Mouse (Mus musculus): ENCODE data around the gene Snx21. TPM values are rescaled to one million over a fixed set of nuclear protein-coding genes. Genes with fewer than 3 reads are reported as not detected.

Snx21 gene
- polyA plus RNA-seq, 1 experiment from 2014 or later = 25.0 TPM

GRCm38 (mm10) chr2:164821060-164821459, 35.4 kb downstream of the Snx21 start:
- 85% methylated on average over 6 of the region's 6 CpGs for WGBS
- ATAC-seq (ENCODE audit: insufficient number of reproducible peaks, insufficient read depth, low FRiP score, low TSS enrichment, low read depth) = no peak
- Histone ChIP-seq H3K4me2 (no peak overlapping the region), H3K36me3 (peaks cover 34% of the 10 kb centered on the region), H3K27me3 (no peaks in the 10 kb centered on the region), H3K4me3 (no peak overlapping the region), H3K9me3 (no peaks in the 10 kb centered on the region), H3K4me1 (peaks cover 24% of the 10 kb centered on the region), H3K9ac (no peak overlapping the region), H3K27ac (no peak overlapping the region)

- Histone ChIP-seq H3K4me3 (peak within 1 kb of the TSS; percentile 80), H3K36me3 (peaks cover 51% of the 10 kb centered on the region), H3K27ac (peak within 1 kb of the TSS; percentile 89), H3K9ac (peak within 1 kb of the TSS; percentile 81), H3K4me2 (peak within 1 kb of the TSS; percentile 68), H3K4me1 (peaks cover 17% of the 10 kb centered on the region), H3K27me3 (no peaks in the 10 kb centered on the region), H3K9me3 (no peaks in the 10 kb centered on the region)
- ATAC-seq (ENCODE audit: insufficient number of reproducible peaks, insufficient read depth, low FRiP score, low TSS enrichment, low read depth) = peak; percentile 98
- 1% methylated on average over 32 of the region's 32 CpGs for WGBS
These were observed 37.1 kb downstream of the Snx21 start, which contains the start of gene Zswim1 for GRCm38 (mm10) chr2:164822636-164823165. Zswim1 (plus strand) TSS chr2:164822686.

- H3K36me3 ChIP-seq = peaks cover 56% of the 10 kb centered on the region
- peak overlapping the region; percentile 89 for H3K27ac ChIP-seq
- H3K4me1 ChIP-seq = peaks cover 13% of the 10 kb centered on the region
- H3K4me3 ChIP-seq = peak overlapping the region; percentile 80
- peak; percentile 22; the same call in 1 of the 2 replicates for ATAC-seq (ENCODE audit: insufficient number of reproducible peaks, insufficient read depth, low FRiP score, low TSS enrichment, low read depth)
- peak overlapping the region; percentile 68 for H3K4me2 ChIP-seq
- no peaks in the 10 kb centered on the region for H3K9me3 ChIP-seq
- WGBS = 4% methylated on average over 10 of the region's 10 CpGs
- H3K9ac ChIP-seq = peak overlapping the region; percentile 81
- H3K27me3 ChIP-seq = no peaks in the 10 kb centered on the region
These were observed 37.6 kb downstream of the Snx21 start for GRCm38 (mm10) chr2:164823181-164823585.

GRCm38 (mm10) chr2:164823969-164824368, 38.3 kb downstream of the Snx21 start:
- 0 out of 2 replicates have a peak overlapping the region, but pooled peaks have one; percentile 80 for H3K4me3 ChIP-seq
- peaks cover 62% of the 10 kb centered on the region for H3K36me3 ChIP-seq
- WGBS = 91% methylated on average over 4 of the region's 4 CpGs
- ATAC-seq (ENCODE audit: insufficient number of reproducible peaks, insufficient read depth, low FRiP score, low TSS enrichment, low read depth) = no peak
- H3K4me2 ChIP-seq = peak overlapping the region; percentile 68
- no peaks in the 10 kb centered on the region for H3K9me3 ChIP-seq
- H3K9ac ChIP-seq = no peak overlapping the region
- H3K27ac ChIP-seq = no peak overlapping the region
- H3K27me3 ChIP-seq = no peaks in the 10 kb centered on the region
- H3K4me1 ChIP-seq = peaks cover 13% of the 10 kb centered on the region

GRCm38 (mm10) chr2:164825521-164825920, 39.9 kb downstream of the Snx21 start:
- Histone ChIP-seq H3K4me1 (peaks cover 13% of the 10 kb centered on the region), H3K9ac (0 out of 2 replicates have a peak overlapping the region, but pooled peaks have one; percentile 3), H3K27ac (no peak overlapping the region), H3K27me3 (no peaks in the 10 kb centered on the region), H3K9me3 (no peaks in the 10 kb centered on the region), H3K36me3 (peaks cover 58% of the 10 kb centered on the region), H3K4me3 (no peak overlapping the region), H3K4me2 (no peak overlapping the region)
- WGBS = 92% methylated on average over 17 of the region's 17 CpGs
- ATAC-seq (ENCODE audit: insufficient number of reproducible peaks, insufficient read depth, low FRiP score, low TSS enrichment, low read depth) = no peak

- WGBS = 84% methylated on average over 16 of the region's 16 CpGs
- Histone ChIP-seq H3K36me3 (peaks cover 45% of the 10 kb centered on the region), H3K27ac (no peak overlapping the region), H3K9ac (no peak overlapping the region), H3K4me1 (peaks cover 11% of the 10 kb centered on the region), H3K9me3 (no peaks in the 10 kb centered on the region), H3K4me2 (no peak overlapping the region), H3K4me3 (no peak overlapping the region), H3K27me3 (no peaks in the 10 kb centered on the region)
- ATAC-seq (ENCODE audit: insufficient number of reproducible peaks, insufficient read depth, low FRiP score, low TSS enrichment, low read depth) = no peak
These were observed 41.7 kb downstream of the Snx21 start for GRCm38 (mm10) chr2:164827146-164827850.

- no peaks in the 10 kb centered on the region for H3K9me3 ChIP-seq
- H3K4me3 ChIP-seq = no peak within 1 kb of the TSS
- no peak within 1 kb of the TSS for H3K9ac ChIP-seq
- H3K27ac ChIP-seq = no peak within 1 kb of the TSS
- peaks cover 12% of the 10 kb centered on the region for H3K4me1 ChIP-seq
- no peak for ATAC-seq (ENCODE audit: insufficient number of reproducible peaks, insufficient read depth, low FRiP score, low TSS enrichment, low read depth)
- peaks cover 45% of the 10 kb centered on the region for H3K36me3 ChIP-seq
- no peak within 1 kb of the TSS for H3K4me2 ChIP-seq
- 88% methylated on average over 6 of the region's 6 CpGs for WGBS
- no peaks in the 10 kb centered on the region for H3K27me3 ChIP-seq
These were observed 42.8 kb downstream of the Snx21 start, which contains the start of gene Spata25 for GRCm38 (mm10) chr2:164828437-164828836. Spata25 (minus strand) TSS chr2:164828537.

GRCm38 (mm10) chr2:164829090-164829489, 43.5 kb downstream of the Snx21 start:
- H3K4me1 ChIP-seq = peaks cover 7% of the 10 kb centered on the region
- H3K27ac ChIP-seq = no peak overlapping the region
- no peaks in the 10 kb centered on the region for H3K27me3 ChIP-seq
- ATAC-seq (ENCODE audit: insufficient number of reproducible peaks, insufficient read depth, low FRiP score, low TSS enrichment, low read depth) = no peak
- H3K9me3 ChIP-seq = no peaks in the 10 kb centered on the region
- H3K4me3 ChIP-seq = no peak overlapping the region
- H3K4me2 ChIP-seq = no peak overlapping the region
- H3K36me3 ChIP-seq = peaks cover 45% of the 10 kb centered on the region
- no peak overlapping the region for H3K9ac ChIP-seq
- WGBS = 94% methylated on average over 1 of the region's 1 CpGs

GRCm38 (mm10) chr2:164831029-164831428, 45.4 kb downstream of the Snx21 start:
- no peak overlapping the region for H3K9ac ChIP-seq
- no peaks in the 10 kb centered on the region for H3K27me3 ChIP-seq
- 87% methylated on average over 10 of the region's 10 CpGs for WGBS
- no peak overlapping the region for H3K27ac ChIP-seq
- H3K4me3 ChIP-seq = no peak overlapping the region
- peaks cover 17% of the 10 kb centered on the region for H3K4me1 ChIP-seq
- H3K36me3 ChIP-seq = peaks cover 34% of the 10 kb centered on the region
- no peak overlapping the region for H3K4me2 ChIP-seq
- no peaks in the 10 kb centered on the region for H3K9me3 ChIP-seq
- ATAC-seq (ENCODE audit: insufficient number of reproducible peaks, insufficient read depth, low FRiP score, low TSS enrichment, low read depth) = no peak

GRCm38 (mm10) chr2:164832032-164832747, 46.6 kb downstream of the Snx21 start:
- H3K27ac ChIP-seq = peak overlapping the region; percentile 85
- peak overlapping the region; percentile 64 for H3K4me3 ChIP-seq
- H3K4me2 ChIP-seq = peak overlapping the region; percentile 85
- peak overlapping the region; percentile 86 for H3K9ac ChIP-seq
- H3K4me1 ChIP-seq = peaks cover 17% of the 10 kb centered on the region
- H3K36me3 ChIP-seq = peaks cover 33% of the 10 kb centered on the region
- no peak for ATAC-seq (ENCODE audit: insufficient number of reproducible peaks, insufficient read depth, low FRiP score, low TSS enrichment, low read depth)
- H3K27me3 ChIP-seq = no peaks in the 10 kb centered on the region
- H3K9me3 ChIP-seq = no peaks in the 10 kb centered on the region
- WGBS = 62% methylated on average over 16 of the region's 16 CpGs

GRCm38 (mm10) chr2:164832748-164833301, 47.2 kb downstream of the Snx21 start, which contains the start of gene Ctsa:
Ctsa (plus strand) TSS chr2:164832873.
- Histone ChIP-seq H3K36me3 (peaks cover 30% of the 10 kb centered on the region), H3K4me2 (peak within 1 kb of the TSS; percentile 85), H3K4me3 (peak within 1 kb of the TSS; percentile 64), H3K27me3 (no peaks in the 10 kb centered on the region), H3K9ac (peak within 1 kb of the TSS; percentile 86), H3K4me1 (peaks cover 17% of the 10 kb centered on the region), H3K9me3 (no peaks in the 10 kb centered on the region), H3K27ac (peak within 1 kb of the TSS; percentile 85)
- WGBS = under 1% methylated on average over 35 of the region's 35 CpGs
- peak; percentile 59; the same call in 1 of the 2 replicates for ATAC-seq (ENCODE audit: insufficient number of reproducible peaks, insufficient read depth, low FRiP score, low TSS enrichment, low read depth)
